Mouse (Mus musculus): ENCODE results near the gene Cask.
A peak's percentile ranks its signal among the peaks of the same experiment; 100 is the strongest.
"Not testable (repeated sequence)": the region's sequence is repeated elsewhere in the genome, so short reads cannot be mapped to it uniquely, and the experiment has no call there.

The Cask gene

GRCm38 (mm10) chrX:13851285-13851684 lies at the start of gene Cask:
Gene Cask, minus strand, starts transcription at chrX:13851367.
- DNase-seq (ENCODE audit: low read depth), result no peak

GRCm38 (mm10) chrX:13889976-13890375 lies 38.8 kb upstream of the Cask start:
- peak; percentile 63 for DNase-seq (ENCODE audit: low read depth)

- no peak for DNase-seq (ENCODE audit: low read depth)
These were observed 33.2 kb upstream of the Cask start for GRCm38 (mm10) chrX:13884348-13884747.

- no peak for DNase-seq (ENCODE audit: low read depth)
These were observed 30.8 kb upstream of the Cask start for GRCm38 (mm10) chrX:13881969-13882368.

- no peak for DNase-seq (ENCODE audit: low read depth)
These were observed 9.0 kb upstream of the Cask start for GRCm38 (mm10) chrX:13860145-13860544.

- no peak for DNase-seq (ENCODE audit: low read depth)
These were observed 7.9 kb upstream of the Cask start for GRCm38 (mm10) chrX:13859051-13859450.

GRCm38 (mm10) chrX:13848473-13848872 lies 2.7 kb downstream of the Cask start:
- DNase-seq (ENCODE audit: low read depth), result no peak

GRCm38 (mm10) chrX:13847502-13847851 lies 3.7 kb downstream of the Cask start:
- DNase-seq (ENCODE audit: low read depth), result no peak

- DNase-seq (ENCODE audit: low read depth), result peak; percentile 62
These were observed 4.3 kb downstream of the Cask start for GRCm38 (mm10) chrX:13846653-13847501.

GRCm38 (mm10) chrX:13845858-13846652 lies 5.1 kb downstream of the Cask start:
- DNase-seq (ENCODE audit: low read depth), result no peak

GRCm38 (mm10) chrX:13845141-13845857 lies 5.9 kb downstream of the Cask start:
- no peak for DNase-seq (ENCODE audit: low read depth)

- no peak for DNase-seq (ENCODE audit: low read depth)
These were observed 28.4 kb downstream of the Cask start for GRCm38 (mm10) chrX:13822792-13823191.

- DNase-seq (ENCODE audit: low read depth), result no peak
These were observed 52.4 kb downstream of the Cask start for GRCm38 (mm10) chrX:13798754-13799153.

- no peak for DNase-seq (ENCODE audit: low read depth)
These were observed 85.5 kb downstream of the Cask start for GRCm38 (mm10) chrX:13765672-13766071.

GRCm38 (mm10) chrX:13765024-13765423 lies 86.1 kb downstream of the Cask start:
- no peak for DNase-seq (ENCODE audit: low read depth)

- no peak for DNase-seq (ENCODE audit: low read depth)
These were observed 93.7 kb downstream of the Cask start for GRCm38 (mm10) chrX:13757279-13758005.

GRCm38 (mm10) chrX:13741110-13741509 lies 110.1 kb downstream of the Cask start:
- no peak for DNase-seq (ENCODE audit: low read depth)

- DNase-seq (ENCODE audit: low read depth), result not testable (repeated sequence)
These were observed 120.4 kb downstream of the Cask start for GRCm38 (mm10) chrX:13730785-13731184.

- DNase-seq (ENCODE audit: low read depth), result no peak
These were observed 121.2 kb downstream of the Cask start for GRCm38 (mm10) chrX:13729835-13730480.

GRCm38 (mm10) chrX:13725573-13726403 lies 125.4 kb downstream of the Cask start:
- no peak for DNase-seq (ENCODE audit: low read depth)

Data from fibroblast of lung, adult 2 months (primary cell).